Mouse (Mus musculus): ENCODE results near the gene Pigb.

- TF ChIP-seq CTCF (IDR thresholded peaks at IDR 0.05; ENCODE audit: low read depth, low read length) (no peak), POLR2A (IDR thresholded peaks at IDR 0.05; ENCODE audit: extremely low read depth, insufficient read depth, low read length) (no peak)
Measured at GRCm38 (mm10) chr9:73063621-73064290, 23.6 kb upstream of the Pigb start.

All from liver, adult 2 months (tissue).